Mouse (Mus musculus) left cerebral cortex, adult 18-20 months (tissue): ENCODE measurements around the gene Col25a1. TPM values are rescaled to one million over a fixed set of nuclear protein-coding genes. Genes with fewer than 3 reads are reported as not detected.

Experiments used
- total RNA-seq, 2 experiments: library from RNA; stranded (reverse); gene quantifications; 2 replicates each; pipeline ENCODE4 v1.2.3; 2021

Gene Col25a1
- total RNA-seq, 2 experiments from 2014 or later = 39.5 to 41.4 TPM

Other genes with a start within 250 kb of the Col25a1 start
- gene Casp6, start 230.1 kb upstream of the Col25a1 start, total RNA-seq = 1 to 10 TPM; 5.3 to 7.8 TPM
- gene Mcub, start 161.3 kb upstream of the Col25a1 start, total RNA-seq = 1 to 10 TPM; 1.0 to 2.4 TPM
- gene Sec24b, start 69.9 kb upstream of the Col25a1 start, total RNA-seq = 10 to 100 TPM; 51.0 to 54.2 TPM